Mouse (Mus musculus) stomach, postnatal 0 days (tissue): ENCODE measurements at regions not wholly inside any gene's neighbourhood (a gene's known extent, or its start where the extent isn't known, plus 50 kb on each side); places are given as distances from the start of the nearest gene placed in this dataset.

Experiments
- CTCF ChIP-seq: IDR thresholded peaks from 2 replicates; pipeline ENCODE4 v1.5.1; 2016; ENCODE audit warnings: antibody characterized with exemption, low read depth, mild to moderate bottlenecking, moderate library complexity
- EP300 ChIP-seq: optimal IDR thresholded peaks from 2 replicates; pipeline ENCODE3; 2016; ENCODE audit warnings: antibody characterized with exemption

- TF ChIP-seq EP300 (no peak), CTCF (no peak)
Measured at GRCm38 (mm10) chr2:133387349-133387748, 164.6 kb upstream of the Bmp2 start.
